Mouse (Mus musculus): ENCODE measurements at regions not wholly inside any gene's neighbourhood (a gene's known extent, or its start where the extent isn't known, plus 50 kb on each side); places are given as distances from the start of the nearest gene placed in this dataset.

DNA sequence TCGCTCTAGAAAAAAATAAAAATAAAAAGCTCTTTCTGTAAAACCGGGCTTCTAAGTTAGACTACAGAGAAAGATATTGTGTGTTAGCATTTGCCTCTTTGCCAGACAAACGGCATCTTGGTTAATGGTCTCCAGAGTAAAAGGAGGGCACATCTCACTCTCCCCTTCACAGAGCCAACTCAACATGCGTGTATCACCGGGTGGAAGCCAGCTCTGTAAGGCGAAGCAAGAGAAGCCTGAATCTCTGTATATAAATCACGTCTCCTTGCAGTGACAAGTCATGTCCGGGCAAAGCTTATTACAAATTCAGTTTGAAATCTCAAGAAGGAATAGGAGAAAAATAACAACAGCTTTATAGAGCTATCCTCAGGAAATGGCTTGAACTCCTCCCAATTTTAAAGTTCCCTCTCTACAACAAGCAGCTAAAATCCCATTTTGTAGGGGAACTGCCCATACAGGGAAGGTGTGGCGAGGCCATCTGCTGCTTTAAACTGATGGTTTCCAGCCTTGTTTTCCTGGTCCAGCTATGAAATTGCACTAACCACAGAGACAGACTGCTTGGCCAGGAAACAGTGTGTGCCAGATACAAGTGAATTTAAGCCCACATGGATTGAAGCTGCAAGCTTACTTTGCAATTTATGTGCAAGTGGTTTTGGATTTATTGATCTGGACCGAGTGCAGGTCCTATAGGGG is 291.7 kb upstream of the Noct start:
- no peak for DNase-seq (ENCODE audit: extremely low spot score, low read depth, low spot score)

DNA sequence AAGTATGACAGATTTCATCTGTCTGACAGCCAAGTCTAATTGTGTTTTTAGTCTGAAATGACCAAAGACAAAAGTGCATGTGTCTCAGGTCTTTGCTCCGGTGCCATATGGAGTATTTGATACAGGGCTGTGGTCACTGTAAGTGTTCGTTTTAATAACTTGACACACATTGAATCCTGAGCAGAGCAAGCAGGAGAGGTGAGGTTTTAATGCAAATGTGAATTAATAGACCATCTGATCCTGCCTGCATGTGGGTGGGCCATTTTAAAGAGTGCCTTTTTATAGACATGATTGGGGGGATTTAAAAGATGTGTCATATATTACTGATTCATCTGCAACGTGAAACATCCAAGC is 291.2 kb upstream of the Noct start:
- DNase-seq (ENCODE audit: extremely low spot score, low read depth, low spot score) = no peak

DNA sequence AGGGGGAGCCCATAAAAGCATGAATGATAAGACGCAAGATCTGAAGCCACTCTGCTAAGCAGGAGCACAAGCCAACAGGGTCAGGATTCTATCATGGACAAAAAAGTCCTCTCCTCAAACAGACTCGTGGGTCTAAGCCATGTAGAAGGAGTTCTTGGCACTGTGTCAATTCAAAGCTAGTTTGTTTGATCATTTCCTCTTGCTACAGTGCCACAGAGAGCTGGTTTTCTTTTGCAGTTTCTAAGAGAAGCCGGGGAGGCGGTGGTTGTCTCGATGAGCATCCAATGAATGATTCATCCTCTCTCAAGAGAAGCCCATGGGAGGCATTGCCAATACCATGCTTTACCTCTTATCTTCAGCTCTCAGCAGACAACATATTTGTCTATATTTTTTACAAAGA is 284.6 kb upstream of the Noct start:
- no peak for DNase-seq (ENCODE audit: extremely low spot score, low read depth, low spot score)

DNA sequence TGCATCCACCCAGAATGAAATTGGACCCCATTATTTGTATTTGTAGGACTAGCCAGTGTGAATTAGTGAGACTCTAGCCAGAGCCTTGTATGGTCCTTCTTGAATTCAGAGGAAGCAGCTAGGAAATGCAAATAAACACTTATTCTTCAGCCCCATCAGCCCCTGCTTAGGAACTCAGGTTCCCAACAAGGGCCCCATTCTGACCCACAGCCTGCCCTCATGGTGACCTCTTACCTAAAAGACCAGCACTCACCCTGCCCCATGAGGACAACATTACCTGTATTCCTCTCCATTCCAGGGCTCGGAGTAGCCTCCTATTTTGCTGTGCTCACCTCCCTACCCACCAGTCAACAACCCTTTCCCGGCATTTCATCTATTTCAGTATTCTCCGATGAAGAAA is 283.6 kb upstream of the Noct start:
- DNase-seq (ENCODE audit: extremely low spot score, low read depth, low spot score) = no peak

DNA sequence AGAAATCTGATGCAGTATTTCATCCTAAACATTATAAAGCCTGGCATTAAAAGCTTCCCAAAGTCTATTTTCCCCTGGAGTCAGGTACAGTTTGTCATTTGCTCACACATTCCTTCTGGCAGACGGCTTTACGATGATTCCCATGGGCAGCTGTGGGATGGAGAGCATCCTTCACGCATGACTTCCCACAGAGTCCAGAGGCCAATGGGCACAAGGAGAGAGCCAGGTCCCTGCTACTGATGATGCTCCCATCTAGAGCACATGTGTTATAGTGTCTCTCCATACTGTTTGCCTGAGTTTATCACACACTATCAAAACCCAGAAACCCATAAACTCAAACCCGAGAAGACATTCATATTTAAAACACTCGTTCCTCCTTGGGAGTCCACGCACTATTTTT is 270.8 kb upstream of the Noct start:
- DNase-seq (ENCODE audit: extremely low spot score, low read depth, low spot score) = no peak

DNA sequence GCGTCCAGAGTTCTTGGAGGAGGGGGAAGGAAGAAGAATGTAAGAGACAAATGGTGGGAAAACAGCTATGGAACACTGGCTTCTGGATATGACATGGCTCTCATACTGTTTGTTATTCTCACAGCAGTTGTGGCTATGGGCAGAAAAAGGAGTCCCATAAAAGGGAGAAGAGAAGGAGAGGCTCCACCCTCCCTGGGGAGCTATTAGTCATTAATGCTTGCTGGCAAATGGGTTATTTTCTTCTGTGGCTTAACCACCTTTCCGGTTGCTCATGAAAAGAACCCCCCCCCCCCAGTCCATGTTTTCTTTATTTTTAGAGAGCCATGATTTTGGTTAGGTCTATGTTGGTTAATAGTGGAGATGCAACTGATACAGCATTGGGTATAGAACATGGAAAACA is 253.9 kb upstream of the Noct start:
- no peak for DNase-seq (ENCODE audit: extremely low spot score, low read depth, low spot score)

DNA sequence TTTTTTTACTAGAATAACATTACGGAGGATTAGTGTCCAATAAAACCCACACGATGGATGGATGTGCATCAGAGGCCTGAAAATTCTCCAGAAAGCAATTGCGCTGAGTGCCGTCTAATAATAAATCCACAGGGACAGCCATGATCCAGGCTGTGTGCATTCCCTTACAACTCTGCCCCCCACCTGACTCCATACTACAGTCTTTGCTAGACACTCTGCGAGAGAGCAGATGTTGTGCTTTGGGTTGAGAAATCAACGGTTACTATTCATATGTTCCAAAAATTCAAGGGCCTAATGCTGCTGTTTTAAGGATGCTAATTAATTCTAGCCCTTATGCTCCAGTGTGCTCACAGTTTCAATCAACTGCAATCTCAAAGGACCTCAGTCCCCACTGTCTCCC is 251.2 kb upstream of the Noct start:
- no peak for DNase-seq (ENCODE audit: extremely low spot score, low read depth, low spot score)

DNA sequence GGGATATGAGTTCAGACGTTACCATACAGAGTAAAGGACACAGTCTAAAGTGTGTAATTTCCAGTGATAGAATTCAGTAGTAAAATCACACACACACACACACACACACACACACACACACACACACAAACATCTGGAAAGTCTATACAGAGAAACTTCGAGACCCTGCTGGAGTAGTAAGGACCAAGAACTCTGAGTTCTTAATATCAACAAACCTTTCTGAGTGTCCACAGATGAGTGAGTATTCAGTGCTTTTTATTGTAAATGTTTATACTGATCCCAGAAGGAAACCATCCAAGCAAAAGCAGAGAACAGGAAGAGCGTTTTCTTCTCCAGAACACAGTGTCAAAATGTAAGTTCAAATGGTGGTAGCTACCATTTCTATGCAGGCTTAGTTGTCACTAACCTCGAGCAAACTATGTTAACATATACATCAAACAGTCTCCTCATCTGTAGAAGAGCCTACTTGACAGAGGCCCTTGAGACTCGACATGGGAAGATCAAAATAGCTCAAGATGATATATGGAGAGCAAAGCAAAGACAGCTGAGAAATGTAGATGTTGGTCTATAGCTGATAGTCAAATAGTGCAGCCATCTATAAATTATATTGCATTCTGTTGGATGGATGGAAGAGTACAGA is 248.0 kb upstream of the Noct start:
- no peak for DNase-seq (ENCODE audit: extremely low spot score, low read depth, low spot score)

DNA sequence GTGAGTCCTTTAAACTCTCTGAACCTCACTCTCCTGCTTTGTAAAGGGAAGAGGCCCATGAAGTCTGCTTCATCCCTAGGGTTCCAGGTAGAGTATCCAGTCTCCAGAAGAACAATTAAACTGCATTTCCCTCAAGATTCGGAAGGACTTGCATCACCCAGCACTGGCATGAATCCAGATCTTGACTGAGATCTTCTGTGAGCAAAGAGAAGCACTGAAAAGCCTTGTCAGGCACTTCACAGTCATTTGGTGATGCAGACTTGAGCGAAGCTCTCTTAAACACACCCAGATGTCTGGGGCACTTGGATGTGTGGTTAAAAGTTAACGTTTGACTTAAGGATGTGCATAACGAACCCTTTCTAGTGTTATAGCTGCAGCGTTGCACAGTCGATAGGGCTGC is 247.4 kb upstream of the Noct start:
- no peak for DNase-seq (ENCODE audit: extremely low spot score, low read depth, low spot score)

DNA sequence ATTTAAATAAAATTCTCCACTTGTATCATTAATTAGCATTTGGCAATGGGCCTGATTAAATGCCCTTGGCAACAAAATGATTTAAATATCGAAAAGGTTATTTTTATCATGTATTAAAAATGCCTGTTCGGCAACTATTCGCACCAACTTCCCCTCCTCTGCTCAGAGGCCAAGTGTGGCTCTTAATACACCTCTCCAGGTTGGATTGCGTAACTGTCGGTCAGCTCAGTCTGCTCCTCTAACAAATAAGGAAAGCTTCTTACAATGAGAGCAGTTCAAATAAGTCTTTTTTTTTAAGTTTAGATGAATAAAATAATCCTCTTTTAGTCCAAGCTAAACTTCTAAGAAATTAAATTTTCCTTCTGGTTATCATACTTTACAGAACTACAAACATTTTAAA is 245.6 kb upstream of the Noct start:
- DNase-seq (ENCODE audit: extremely low spot score, low read depth, low spot score) = no peak

DNA sequence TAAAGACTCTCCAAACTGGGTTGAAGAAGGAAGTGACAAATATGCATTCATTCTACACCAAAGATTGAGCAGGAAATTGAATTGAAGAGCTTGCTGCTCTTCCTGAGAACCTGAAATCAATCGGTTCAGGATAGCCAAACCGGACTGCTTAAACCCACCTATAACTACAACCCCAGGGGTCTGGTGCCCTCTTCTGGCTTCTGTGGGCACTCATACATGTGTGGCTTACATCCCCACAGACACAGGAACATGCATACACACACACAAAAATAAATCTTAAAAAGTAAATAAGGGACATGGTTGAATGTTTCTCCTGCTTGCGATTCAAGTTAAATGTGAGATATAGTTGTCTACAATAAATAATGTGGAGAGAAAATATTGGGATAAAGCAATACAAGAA is 244.7 kb upstream of the Noct start:
- no peak for DNase-seq (ENCODE audit: extremely low spot score, low read depth, low spot score)

DNA sequence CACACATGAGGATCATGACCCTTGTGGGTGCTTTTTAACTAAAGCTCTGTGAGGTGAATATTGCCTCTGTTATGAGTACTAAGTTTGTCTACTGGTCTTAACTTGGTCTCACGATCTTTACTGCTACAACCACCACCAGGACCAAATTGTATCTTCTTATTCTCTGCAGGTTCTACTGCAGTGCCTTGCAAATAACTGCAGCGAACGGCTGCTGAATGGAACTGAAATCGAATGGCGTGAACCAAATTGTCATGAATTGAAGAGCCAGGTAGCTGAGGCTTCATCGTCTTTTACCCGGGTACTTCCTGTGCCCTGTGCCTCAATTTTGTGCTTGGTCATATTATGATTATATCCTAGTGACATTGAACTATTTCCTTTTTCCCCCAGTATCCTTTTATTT is 242.5 kb upstream of the Noct start:
- DNase-seq (ENCODE audit: extremely low spot score, low read depth, low spot score) = no peak

DNA sequence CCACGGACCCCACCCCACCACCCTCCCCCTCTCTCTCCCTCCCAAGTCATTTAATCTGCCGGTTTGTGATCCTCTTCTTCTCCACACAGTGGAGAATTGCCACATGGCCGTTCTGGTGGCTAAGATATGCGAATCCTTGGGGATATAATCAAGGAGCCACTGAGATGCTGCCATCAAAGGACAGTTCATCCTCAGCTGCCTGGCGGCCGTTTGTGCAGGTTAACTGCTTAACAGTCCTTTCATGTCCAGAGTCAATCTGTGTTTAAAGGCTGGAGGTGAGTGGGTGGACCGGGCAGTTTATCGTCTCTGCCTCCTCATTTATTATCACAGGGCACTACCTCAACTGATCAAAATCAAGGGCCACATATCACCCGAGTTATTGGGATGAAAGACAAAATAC is 241.6 kb upstream of the Noct start:
- DNase-seq (ENCODE audit: extremely low spot score, low read depth, low spot score) = no peak

DNA sequence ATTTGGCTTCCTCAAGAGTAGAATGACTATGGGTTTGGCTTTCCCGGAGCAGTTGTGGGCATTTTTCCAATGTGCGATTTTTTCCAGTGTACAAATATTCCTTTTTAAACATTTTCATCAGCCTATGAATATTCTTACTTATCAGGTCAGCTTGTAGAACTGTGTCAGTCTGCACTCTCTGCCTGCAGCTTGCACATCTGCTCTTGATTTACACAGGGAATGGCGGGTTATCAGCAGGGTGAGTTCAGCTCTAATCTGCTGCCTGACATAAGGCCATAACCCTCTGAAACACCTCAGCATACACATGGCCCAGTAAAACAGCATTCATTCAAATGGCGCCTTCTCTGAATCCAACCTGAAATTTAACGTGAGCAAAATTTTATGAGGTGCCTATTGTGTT is 241.1 kb upstream of the Noct start:
- peak; percentile 53 for DNase-seq (ENCODE audit: extremely low spot score, low read depth, low spot score)

DNA sequence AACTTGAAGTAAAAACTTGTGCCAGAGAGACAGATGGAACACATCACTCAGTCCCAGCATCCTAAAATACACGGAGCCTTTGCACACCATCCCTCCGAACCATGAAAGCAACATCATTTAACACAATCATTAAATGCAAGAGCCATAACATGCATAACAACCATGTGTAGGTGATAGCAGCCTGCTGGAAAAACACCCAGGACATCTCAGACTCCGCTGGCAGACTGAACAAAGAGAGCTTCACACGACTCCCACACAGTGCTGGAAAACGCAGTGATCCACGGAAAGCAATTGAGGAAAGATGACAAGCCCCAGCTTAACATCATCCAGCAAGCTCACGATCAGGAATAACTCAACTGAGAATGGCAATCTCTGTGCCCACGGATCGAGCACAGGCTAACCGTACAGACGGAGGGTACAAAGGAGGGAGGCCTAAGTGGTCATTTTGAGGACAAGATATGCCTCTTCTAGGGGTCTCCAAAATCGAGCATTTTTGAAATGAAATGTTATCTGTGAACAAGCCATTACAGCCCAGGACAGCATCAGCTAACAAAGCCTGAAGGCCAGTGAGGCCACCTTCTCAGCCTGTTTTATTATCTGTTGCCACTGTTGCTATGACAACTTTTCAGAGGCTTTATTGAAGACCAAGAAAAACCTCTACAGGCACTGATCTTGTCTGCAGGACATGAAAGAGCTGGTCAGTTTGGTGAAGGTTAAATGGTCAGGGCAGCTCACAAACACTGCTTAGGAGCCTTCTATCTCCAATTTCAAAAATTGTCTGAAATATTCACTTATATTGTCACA is 240.1 kb upstream of the Noct start:
- DNase-seq (ENCODE audit: extremely low spot score, low read depth, low spot score) = no peak

DNA sequence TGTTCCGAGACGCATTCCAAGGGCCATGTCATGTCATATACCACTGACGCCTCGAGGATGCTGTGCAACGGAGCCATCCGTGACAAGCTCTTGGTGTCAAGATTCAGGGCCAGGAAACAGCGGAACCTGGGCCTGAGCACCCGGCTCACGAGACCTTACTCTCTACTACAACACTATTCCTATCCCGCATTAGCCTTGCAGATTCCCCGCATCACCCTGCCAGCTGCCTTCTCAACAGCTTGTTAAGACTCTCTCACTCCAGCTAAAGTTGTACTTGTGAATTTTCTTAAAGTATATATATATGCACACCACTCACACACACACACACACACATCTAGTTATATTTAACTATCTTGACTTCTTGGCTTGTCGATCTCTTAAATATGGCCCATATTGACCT is 236.4 kb upstream of the Noct start:
- no peak for DNase-seq (ENCODE audit: extremely low spot score, low read depth, low spot score)

DNA sequence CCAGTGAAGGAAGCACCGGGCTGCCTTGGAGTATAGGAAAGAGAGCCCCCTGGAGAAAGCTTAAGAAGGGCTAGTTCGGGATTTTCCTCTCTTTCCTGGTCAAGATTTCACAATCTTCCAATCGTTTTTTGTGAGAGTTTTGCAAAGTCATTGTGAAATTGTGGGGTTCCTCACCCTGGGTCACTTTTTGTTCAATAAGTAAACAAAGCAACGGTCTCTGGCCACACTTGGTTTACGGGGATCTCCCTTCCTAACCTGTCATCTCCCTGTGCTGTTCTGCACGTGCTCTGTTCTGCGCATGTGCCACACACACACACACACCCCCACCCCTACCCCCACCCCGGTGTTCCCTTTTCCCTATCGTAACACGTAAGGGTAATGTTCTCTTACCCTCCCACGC is 233.4 kb upstream of the Noct start:
- DNase-seq (ENCODE audit: extremely low spot score, low read depth, low spot score) = no peak

DNA sequence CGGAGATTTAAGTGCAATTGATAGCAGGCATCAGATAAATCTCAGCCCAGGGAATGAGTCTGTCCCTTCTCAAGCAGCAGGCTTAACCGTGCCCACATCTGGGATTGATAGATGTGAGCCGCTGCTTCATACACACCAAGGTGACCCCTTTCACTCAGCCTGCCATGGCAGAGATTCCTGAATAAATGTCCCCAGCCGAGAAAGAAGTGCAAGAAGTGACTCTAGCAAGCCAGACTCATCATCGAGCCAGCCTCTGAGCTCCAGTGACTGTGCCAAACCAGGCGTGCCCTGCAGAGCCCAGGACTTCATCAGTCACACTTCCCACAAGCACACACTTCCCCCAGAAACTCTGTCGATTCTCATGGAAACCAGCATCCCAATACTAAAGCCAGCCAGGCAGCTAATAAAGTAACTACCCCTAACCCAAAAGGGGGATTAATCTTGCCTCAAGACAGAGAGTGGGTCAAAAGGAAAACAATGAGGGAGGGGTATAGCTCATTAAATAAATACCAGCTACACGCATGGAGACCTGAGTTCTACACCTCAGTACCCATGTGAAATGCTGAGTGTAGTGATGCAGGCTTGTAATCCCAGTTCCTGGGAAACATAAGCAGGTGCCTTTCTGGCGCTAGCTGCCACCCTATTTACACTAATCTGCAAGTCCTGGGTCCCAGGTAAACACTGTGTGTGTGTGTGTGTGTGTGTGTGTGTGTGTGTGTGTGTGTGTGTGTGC is 231.5 kb upstream of the Noct start:
- DNase-seq (ENCODE audit: extremely low spot score, low read depth, low spot score) = no peak

DNA sequence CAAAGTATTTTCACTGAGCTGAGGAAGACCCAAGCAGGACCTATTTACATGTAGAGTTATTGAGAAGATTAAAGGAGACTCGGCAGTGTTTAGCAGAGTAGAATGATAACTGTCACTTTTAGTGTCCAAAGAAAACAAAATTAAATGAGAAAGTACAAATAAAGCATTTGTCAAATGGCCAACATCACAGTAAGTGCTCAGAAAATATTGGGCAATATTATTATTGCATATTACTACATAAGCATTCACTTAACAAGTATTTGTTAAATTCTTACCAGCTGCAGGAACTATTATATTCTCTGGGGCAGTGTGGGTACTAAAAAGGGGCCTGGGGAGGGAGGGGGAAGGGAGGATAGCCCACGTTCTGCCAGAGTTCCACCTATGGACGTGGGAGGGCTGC is 224.5 kb upstream of the Noct start:
- no peak for DNase-seq (ENCODE audit: extremely low spot score, low read depth, low spot score)

DNA sequence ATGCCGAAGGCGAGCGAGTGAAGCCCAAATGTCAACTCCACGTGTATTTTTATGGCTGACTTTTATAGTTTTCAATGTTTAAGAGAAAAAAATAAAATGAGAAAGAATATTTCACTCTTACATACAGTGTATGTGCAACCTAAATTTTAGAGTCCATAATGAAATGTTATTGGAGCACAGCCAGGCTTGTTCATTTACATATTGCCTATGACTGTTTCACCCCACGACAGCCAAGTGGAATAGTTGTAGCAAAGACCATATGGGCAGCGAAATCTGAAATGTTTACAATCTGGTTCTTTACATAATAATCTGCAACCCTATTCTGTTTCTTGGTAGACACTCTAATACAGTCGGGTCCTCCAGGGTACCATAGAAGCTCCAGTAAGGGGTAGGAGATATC is 223.3 kb upstream of the Noct start:
- DNase-seq (ENCODE audit: extremely low spot score, low read depth, low spot score) = no peak

DNA sequence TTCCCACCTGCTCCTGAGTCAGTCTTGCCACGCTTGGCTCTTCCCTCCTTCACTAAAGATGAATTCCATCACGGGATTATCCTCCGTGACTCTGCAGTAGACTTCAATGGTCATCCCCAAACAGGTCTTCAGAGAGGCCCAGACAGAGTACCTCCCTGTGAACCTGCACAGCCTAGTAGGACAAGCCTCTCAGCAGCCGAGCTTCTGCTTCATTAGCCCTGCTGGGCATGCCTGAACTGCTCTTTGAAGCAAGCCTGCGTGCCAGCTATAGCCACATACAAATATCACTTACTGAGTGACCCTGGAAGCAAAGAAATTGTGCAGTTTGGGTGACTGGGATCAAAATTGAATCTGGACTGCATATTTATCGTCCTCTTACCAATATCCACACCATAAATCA is 221.6 kb upstream of the Noct start:
- no peak for DNase-seq (ENCODE audit: extremely low spot score, low read depth, low spot score)

Data from hindlimb bud, embryonic 11.5 days (tissue).